Mouse (Mus musculus) ES-CJ7 (cell line): ENCODE results near the gene Ogn.

Experiments
- DNase-seq: peaks from one replicate; pipeline ENCODE4 v3.0.0; 2011; ENCODE audit warnings: low read depth, low spot score

The Ogn gene

DNA sequence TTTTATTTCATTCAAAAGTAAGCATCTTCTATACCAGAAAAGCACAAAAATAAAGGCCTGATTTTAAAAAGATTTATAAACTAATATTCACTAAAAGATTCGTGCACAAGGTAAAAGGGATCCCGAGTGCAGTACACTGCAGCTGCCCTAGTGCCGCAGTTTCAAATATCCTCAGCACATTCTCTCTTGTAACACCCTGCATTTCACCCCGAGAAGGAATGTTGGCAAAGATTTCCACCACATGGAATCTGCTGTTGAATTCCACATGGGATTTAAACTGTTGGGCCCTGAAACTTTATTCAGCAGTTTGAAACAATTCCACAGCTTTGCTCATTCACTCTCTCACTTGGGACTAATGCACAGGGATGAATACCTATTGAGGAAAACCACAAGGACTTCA, at the start of gene Ogn:
Gene Ogn (plus strand): TSS at position 333 of the 400 bp plus-strand sequence.
- DNase-seq, result no peak

DNA sequence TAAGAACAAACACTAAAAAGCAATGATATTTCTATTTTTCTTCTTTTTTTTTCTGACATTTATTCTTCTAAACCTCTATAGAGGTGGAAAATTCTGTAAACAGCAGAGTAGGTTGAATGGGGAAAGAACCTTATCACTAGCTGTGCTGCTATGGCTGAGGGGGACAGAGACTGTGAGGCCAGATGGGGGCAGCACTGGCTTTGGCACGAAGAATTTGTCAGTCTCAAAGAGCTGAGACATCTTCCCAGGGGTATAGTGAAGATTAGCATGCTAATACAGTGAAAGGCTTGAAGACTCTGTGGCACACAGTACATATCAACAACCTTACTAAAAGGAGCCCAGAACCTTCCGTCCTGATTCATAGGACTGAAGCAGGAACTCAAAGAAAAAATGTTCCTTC, 48.7 kb upstream of the Ogn start:
- DNase-seq, result peak; percentile 13

DNA sequence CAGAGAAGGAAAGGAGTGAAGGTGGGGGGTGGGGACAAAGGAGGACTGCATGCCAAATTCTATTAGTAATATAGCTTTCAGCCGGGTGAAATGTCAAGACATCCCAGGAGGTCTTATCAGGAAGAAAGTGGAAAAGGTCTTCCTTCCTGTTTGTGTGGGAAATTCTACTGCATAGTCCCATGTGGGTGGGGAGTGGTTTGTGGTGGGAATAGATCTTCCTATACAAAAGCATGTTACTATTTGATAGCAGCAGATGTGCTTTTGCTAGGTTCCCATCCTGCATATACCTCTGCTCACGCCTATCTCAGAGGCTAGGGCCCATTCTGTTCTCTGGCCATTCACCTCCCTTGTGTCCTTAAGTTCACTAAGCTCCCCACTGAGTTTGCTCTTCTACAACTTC, 47.0 kb upstream of the Ogn start:
- no peak for DNase-seq

DNA sequence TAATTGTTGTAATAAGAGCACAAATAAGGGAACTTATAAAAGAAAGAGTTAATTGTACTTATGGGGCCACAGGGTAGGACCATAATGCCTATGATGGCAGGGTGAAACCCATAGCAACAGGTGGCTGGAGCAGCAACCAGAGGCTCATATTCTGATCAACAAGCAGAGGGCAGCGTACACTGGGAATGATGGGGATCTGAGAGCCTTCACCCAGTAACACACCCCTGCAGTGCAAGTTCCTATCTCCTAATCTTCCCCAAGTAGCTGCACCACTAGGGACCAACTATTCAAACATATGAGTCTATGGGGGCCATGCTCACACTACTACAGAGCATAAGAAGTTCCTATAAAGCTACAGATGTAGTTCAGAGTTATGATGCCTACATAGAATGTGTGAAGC, 43.5 kb upstream of the Ogn start:
- DNase-seq, result no peak

DNA sequence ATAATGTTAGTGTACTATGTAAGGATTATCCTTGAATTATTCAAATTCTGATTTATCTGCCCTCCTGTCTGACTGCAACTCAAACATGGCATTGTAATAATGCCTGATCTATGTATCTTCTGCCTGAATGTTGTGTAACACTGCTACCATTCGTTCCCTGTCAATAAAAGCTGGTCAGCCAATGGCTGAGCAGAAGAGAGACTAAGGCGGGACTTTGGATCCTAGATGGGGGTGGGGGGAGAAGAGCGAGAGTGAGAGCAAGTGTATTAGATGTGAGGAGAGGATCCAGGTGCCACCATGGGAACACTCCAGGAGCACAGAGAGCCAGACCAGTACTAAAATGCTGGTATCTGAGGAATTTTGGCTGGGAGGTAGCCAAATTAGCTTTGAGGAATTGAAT, 37.5 kb upstream of the Ogn start:
- DNase-seq, result peak; percentile 14

DNA sequence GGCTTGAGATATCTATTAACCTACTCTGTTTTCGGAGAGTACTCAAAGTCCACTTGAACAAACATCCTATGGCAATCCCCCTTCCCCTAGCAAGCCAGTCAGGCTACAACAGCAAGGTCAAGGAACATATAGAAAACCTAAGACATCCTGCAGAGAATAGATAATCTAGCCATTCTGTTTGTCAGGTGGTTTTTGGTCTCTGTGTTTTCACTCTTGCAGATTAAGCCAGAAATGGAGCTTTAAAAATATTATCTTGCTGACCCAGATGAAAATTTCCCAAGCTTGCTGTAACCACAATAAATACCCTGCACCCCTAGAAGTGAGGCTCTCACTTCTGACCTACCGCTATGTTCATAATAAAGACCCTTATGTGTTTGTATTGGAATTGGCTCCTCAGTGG, 36.4 kb upstream of the Ogn start:
- no peak for DNase-seq

DNA sequence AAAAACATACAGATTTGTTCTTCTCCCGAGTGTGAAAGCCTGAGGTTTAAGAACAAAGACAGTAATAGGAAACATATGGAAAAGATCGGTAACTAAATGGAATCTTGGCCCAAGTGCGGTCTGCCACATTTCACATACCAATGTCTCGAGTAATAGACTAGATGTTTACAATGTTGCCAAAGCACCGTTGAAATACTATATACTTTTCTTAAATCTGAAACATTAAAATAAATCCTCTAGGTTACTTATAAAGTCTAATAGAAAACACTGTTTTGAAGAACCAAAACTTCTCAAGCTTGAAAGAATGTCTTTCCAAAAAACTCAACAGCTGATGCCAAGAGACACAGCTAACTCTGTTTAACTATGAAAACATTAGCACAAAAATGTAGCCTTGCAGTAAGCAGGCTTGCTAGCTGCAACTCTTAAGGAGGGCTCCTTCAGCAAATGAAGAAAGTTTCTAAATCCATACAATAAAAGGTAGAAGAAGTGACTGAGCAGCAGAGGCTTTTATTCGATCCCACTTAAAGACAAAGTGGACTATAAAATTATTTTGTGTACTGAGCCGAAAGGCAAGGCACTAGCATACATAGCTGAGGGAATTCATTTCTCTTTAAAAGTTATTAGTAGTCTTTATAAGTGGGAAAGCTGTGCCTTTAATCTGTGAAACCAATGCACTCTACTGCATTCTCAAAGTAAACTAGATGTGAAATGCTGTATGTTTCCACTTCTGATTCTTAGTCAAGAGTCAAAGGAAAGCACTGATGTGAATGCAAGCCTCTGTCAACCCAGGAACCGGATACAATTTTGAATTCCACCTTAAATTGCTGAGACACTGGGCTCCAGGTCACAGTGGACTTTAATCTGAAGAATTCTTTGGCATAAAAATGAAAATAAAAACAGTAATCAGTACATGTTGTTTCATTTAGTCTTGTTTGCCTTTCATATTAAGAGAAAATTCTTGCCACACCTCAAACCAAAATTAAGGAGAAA, 26.0 kb upstream of the Ogn start, which contains the start of gene Omd:
Gene Omd (plus strand): TSS at position 922 of the 990 bp plus-strand sequence.
- DNase-seq, result no peak

DNA sequence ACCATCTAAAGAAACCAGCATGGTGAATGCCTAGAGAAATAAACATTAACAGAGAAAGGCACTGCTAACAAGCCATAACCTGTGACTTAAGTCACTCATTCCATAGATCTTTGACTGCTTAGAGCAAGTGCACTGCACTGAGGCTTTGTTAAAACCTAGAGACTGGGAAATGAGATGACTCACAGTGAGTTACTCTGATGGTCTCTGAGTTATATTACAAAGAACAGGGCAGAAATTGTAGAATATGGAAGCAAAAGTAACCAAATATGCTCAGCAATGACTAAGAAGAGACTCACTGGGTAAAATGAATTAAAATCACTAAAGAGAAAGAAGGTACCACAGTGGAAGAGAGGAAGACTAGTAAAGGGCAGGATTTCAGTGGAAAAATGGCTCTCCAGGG, 24.0 kb upstream of the Ogn start:
- DNase-seq, result no peak

DNA sequence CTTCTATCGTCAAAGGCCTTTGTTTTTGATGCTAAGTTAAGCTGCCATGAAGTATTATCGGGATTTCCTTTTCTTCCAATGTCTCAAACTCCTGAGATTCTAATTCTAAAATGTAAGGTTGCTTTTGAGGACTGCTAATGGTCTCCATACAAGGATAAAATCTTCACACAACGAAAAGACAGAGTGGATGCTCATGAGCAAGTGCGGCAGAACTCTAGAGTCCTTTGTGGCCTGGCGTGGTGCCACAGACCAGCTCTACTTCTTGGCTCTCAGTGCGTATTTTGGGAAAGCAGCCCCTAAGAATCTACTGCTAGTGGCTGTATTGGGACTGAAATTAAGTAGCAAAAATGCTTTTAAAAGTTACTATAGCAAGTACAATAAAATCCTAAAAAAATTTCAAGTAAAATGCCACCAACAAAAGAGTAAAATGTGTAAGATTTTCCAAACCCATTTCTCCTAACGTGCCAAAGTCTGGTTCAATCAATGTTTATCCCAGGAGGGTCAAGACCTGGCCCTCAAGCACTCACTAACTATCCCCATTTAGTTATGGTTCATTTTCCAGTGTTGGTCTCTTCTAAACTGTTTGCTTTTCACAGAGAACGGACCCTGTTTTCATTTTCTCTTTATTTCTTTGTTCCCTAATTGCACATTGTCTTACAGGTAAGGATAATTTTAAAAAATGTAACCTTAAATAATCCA, 23.4 kb upstream of the Ogn start:
- DNase-seq, result no peak

DNA sequence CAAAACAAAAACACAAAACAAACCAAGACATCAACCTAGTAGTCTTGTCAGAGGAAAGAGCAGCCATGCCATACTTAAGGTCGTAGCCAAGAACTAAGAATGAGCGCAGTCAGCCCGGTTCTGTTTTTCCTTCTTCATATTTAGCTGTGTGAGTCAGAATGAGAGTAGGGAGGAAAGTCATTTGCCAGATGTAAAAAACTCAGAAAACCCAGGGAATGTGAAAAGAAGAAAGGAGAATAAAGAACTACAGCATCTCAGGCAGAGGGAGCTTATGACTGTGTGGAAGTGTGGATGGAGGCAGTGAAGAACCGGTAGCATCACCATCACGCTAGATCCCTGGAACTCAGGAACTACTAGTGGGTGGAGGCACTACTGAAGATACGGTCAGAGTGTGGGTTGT, 21.8 kb upstream of the Ogn start:
- DNase-seq, result no peak

DNA sequence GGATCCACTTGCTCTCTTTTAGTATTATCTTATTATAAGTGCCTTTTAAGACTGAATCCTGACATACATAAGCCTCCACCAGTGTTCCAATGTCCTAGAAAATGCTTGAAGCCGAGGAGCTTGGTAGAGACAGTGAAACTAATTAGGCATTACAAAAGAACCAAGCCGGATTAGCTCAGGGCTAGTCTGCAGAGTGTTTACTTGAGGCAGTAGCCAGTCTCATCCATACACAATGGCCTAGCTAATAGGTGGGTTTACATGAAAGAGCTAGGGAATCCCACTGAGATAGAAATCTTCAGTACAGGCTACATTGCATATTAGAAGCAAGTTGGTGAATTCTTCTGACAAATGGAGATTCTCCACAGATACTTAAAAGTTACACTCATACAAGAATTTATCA, 5.3 kb upstream of the Ogn start:
- DNase-seq, result peak; percentile 47

DNA sequence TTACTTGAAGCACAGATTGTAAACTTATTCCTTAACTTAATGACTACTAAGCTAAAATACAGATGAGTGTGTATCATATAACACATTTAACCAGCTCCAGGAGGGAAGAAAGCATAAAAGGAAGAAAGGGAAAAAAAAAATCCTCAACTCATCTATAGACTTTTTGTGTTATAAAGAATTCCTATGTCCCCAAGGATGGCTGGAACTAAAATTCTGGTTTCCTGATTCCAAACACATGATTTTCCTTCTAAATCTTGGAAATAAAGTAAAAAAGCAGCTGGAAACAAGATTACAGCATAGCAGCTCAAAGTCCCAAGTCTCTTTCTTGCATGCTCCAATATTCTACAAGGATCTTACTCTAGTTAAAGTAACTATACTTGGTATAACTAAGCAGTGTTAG, 4.2 kb upstream of the Ogn start:
- DNase-seq, result no peak

DNA sequence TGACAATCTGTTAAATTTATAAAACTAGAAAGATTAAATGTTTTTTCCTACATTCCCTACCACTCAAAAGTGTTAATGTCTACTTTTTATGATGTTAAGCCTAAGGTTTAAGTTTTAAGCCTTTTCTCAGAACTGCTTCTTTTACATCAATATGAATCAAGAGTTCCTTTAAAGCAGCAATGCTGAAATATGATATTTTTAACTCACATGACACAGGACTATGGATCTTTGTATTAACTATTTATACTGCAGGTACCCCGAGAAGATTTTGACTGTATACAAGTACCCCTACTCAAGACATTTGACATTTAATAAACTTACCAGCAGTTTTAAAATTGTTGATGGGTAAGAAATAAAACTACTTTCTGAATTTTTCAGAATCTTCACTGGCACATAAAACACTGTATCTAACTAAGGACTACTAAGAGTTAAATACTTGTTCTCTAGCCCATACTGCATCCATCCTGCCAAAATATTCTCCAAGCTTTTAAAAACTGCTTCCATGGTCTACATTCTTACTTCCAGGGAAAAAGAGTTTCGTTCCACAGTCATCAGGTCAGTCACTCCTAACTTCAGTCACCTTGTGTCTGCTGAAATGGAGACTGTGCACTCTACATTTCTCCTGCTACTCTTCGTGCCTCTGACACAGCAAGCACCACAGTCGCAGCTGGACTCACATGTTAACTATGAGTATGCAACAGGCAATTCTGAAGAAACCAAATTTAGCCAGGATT, 910 bp downstream of the Ogn start:
- DNase-seq, result no peak

DNA sequence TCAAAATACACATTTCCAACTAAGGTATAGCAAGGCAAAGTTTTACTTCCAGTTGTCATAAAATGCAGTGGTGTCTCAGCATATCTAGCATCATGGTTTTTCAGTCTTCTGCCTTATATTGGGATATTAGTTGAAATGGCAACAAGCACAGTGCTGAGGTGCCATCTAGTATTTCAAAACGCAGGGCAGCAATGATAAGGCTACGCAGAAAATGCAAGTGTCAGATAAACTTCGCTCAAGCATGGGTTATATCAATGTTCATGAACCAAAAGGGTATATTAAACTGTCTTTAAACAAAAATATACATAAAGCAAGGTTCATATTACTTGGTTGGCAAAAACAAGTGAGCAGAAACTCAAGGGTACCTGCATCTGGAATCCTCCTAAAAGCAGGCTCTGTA, 9.2 kb downstream of the Ogn start:
- DNase-seq, result no peak

DNA sequence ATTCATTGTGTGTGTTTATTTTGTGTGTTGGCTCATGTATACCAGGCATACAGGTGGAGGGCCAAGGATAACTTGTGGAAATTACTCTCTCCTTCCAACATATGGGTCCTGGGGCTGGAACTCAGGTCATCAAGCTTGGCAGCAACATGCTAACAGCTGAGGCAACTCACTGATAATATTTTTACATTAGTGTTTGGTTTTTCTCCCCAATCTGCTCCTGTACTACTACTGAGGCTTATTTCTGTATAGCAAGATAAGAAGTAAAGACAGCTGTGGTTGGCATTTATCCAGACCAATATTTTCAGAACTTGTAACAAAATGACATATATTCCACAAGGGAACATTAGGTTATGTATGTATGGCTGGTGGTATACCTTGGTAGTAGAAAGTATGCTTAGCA, 10.5 kb downstream of the Ogn start:
- DNase-seq, result no peak

DNA sequence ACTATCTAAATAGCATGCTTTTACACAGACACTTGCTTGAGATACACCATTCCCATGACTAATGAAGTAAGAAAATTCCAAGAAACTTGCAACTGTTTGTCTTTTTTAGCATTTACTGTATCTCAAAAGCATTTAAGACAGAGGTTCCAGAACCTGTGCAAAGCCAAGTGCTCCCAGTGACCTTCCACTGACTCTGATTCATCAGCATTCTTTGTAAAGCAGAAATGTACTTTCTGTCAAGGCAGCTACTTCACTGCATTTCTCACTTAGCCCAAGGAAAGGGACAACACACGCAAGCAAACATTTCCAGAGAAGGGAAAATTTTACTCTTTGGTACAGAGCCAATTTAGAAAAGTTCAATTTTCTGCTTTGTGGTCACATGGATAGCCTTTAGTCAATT, 15.4 kb downstream of the Ogn start:
- DNase-seq, result no peak

DNA sequence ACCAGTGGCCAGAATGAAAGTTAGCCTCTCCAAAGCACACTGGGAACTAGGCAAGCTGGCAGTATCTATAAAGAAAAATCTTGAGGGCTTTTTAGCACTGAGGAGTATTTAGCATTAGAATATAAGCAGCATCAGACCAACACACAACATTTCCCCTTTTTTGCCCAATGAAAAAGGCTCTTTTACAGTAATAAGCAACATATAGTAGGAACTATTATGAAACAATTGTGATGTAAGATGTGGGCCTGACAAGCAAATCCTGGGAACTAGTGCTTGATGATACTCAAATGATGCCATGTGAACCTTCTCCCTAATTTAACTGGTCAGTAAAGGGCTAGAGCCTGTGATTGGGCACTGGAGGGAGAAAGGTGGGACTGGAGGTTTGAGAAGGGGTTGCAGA, 20.3 kb downstream of the Ogn start:
- DNase-seq, result no peak

DNA sequence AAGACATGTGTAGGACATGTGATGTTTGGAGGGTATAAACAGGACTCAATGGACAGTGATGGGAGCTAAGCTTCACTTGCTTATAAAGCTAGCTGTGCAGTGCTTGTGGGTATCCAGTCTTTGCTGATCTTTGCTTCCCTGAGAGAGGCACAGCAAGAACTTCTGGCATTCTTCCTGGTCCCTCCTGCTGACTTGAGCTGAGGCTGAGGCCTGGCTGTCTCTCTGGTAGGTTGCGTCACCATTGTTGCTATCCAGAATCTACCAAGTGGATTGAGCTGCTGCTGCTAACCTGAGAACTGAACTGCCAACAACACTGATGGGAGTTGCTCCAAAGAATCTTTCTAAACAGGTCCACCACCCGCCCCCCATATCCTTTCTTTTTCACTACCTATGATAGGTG, 21.2 kb downstream of the Ogn start:
- no peak for DNase-seq

DNA sequence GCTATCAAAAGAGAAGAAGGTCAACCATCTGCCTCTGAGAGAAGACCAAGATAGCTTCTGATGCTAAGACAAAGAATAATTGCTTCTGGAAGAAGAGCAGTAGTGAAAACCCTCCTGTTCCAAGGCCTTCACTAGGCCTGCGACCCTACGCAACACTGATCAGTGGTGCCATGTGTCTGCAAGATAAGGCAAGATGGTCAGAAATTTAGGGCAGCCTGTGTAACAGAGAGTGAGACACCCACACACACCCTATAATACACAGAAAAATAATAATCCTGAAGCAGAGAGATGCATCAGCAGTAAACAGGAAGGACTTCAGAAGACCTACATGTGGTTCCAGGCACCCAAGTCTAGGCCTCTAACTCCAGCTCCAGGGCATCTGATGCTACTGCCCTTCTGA, 32.1 kb downstream of the Ogn start:
- no peak for DNase-seq

DNA sequence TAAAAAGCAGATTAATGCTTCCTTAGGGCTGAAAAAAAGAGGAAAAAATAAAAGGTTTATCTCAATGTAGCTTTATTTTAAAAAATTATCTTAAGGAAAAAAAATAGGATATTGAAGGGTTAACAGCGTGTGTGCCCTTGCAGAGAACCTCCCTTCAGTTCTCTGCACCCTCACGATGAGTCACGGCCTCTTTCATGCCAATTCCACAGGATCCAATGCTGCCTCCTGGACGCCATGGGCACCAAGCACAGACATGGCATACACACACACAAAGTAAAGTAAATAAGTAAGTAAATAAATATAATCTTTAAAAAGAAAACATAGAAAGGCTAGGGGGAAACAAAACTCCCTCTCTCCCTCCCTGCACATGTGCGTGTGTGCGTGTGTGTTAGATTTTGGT, 34.8 kb downstream of the Ogn start:
- no peak for DNase-seq

DNA sequence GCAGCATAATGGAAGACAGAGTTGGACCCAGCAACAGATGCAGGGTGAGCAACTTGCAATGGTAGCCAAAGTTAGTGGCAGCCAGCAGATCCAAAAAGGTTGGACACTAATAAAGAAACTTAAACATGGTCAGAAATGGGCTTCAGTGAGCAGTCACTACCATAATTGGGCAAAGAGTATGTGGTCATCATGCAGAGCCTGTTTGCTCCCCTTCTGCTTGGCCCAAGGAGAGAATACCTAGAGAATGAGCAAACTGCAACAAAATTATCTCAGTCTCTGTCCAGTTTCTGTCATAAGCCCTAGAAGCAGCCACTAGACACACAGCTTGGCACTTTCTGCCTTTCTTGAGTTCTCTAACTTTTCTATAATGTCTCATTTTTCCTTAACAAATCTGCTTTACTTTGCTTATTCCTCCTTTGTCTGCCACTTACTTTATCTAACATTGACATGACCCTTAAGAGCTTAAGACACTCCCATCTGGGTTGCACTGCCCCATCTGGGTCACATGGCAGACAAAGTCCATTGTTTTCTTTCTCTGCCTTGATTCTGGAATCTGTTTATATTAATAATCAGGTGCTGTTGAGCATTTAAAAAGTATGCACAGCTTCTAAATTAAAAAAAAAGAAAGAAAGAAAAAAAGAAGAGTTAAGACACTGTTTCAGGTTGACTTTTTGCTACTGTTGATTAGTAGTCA, 36.0 kb downstream of the Ogn start:
- no peak for DNase-seq
